Mouse (Mus musculus): ENCODE results near the gene Pde4b.

DNA sequence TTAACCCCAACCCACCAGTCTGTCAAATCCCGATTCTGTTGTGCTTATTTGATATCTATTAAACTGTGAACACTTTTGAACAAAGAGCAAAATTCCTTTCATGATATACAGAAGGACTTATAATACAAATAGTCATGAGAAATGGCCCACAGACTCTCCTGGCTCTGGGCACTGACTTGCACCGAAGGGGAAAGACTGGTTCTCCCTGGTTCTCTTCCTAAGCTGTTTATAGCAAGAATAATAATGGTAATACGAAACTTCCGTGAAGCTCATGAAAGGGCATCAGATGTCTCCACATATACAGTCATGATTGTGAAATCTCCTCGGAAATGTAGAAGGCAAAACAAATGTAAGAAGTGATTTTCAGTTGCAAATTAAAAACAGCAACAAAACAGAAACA, 287.3 kb downstream of the Pde4b start:
- TF ChIP-seq CTCF (IDR thresholded peaks at IDR 0.05; ENCODE audit: extremely low read depth, insufficient read depth, insufficient read length, insufficient replicate concordance) (no peak), POLR2A (IDR thresholded peaks at IDR 0.05; ENCODE audit: low read depth, low read length) (no peak)

Data from spleen, adult 2 months (tissue).